Mouse (Mus musculus) hindbrain, postnatal 0 days (tissue): ENCODE measurements around the gene Ube2d1. TPM values are rescaled to one million over a fixed set of nuclear protein-coding genes. Genes with fewer than 3 reads are reported as not detected.

Experiments used
- ATAC-seq: fragments of 200-750 bp; cut with Nextera tagmentation; 2 replicates; pipeline ENCODE4 v1.8.0; 2017; ENCODE audit warnings: mild to moderate bottlenecking, moderate TSS enrichment, moderate library complexity
- DNase-seq: peaks from one replicate; pipeline ENCODE4 v3.0.0-alpha.2; 2015; ENCODE audit warnings: low spot score
- H3K27ac ChIP-seq: fragments of 300-500 bp; sonication (generic); 2 replicates; pipeline ENCODE4 v1.5.1; 2014; ENCODE audit warnings: mild to moderate bottlenecking
- H3K27me3 ChIP-seq: fragments of 300-500 bp; sonication (generic); 2 replicates; pipeline ENCODE4 v1.6.1; 2014; ENCODE audit warnings: low read length, mixed read lengths; ENCODE audit not compliant: insufficient read depth
- H3K36me3 ChIP-seq: fragments of 300-500 bp; sonication (generic); 2 replicates; pipeline ENCODE4 v1.6.1; 2014; ENCODE audit warnings: low read length, mixed read lengths; ENCODE audit not compliant: insufficient read depth
- H3K4me1 ChIP-seq: fragments of 300-500 bp; sonication (generic); 2 replicates; pipeline ENCODE4 v1.6.1; 2014; ENCODE audit warnings: antibody characterized with exemption, low read length, mixed read lengths; ENCODE audit not compliant: insufficient read depth
- H3K4me2 ChIP-seq: fragments of 300-500 bp; sonication (generic); 2 replicates; pipeline ENCODE4 v1.6.1; 2014; ENCODE audit warnings: low read depth, mild to moderate bottlenecking, low read length, moderate library complexity, mixed read lengths
- H3K4me3 ChIP-seq: fragments of 300-500 bp; sonication (generic); 2 replicates; pipeline ENCODE4 v1.5.1; 2014; ENCODE audit warnings: low read length
- H3K9ac ChIP-seq: fragments of 300-500 bp; sonication (generic); replicated peaks from 2 replicates; pipeline ENCODE4 v1.6.1; 2014; ENCODE audit warnings: mild to moderate bottlenecking, low read length, moderate library complexity, mixed read lengths
- H3K9me3 ChIP-seq: fragments of 300-500 bp; sonication (generic); 2 replicates; pipeline ENCODE4 v1.6.1; 2016; ENCODE audit warnings: low read length, mixed read lengths
- CTCF ChIP-seq: IDR thresholded peaks from 2 replicates; pipeline ENCODE4 v1.5.1; 2016; ENCODE audit warnings: antibody characterized with exemption, control low read depth, low read depth
- WGBS: fragments of 180-500 bp; shearing (Covaris S2); extraction: QIAGEN DNeasy Blood & Tissue Kit; methylation state at CpG from one replicate; pipeline ENCODE4 v1.1.7; 2014; 5-methylcytosine and 5-hydroxymethylcytosine counted together
- polyA plus RNA-seq: library from polyadenylated mRNA; unstranded; fragments of >200 nt; fragmentation: Nextera tagmentation; extraction: Ambion mirVana; gene quantifications from 2 replicates; pipeline ENCODE4 v1.2.1, GENCODE M21; 2015
- total RNA-seq: library from RNA; depleted of rRNA; stranded (reverse); fragments of >200 nt; gene quantifications from 2 replicates; pipeline ENCODE4 v1.2.3, GENCODE M21; 2014

Gene Ube2d1
- total and polyA plus RNA-seq, 2 experiments from 2014 or later = 58.8 to 145 TPM

- no peak for TF ChIP-seq CTCF
- ATAC-seq = no peak
- no peak overlapping the region for H3K9ac ChIP-seq
- H3K36me3 ChIP-seq = peaks cover 17% of the 10 kb centered on the region; the same call in 1 of the 2 replicates
- H3K4me1 ChIP-seq = no peaks in the 10 kb centered on the region
- H3K27me3 ChIP-seq = no peaks in the 10 kb centered on the region
- DNase-seq = no peak
- WGBS = 81% methylated on average over 4 of the region's 4 CpGs
- no peaks in the 10 kb centered on the region for H3K9me3 ChIP-seq
- H3K27ac ChIP-seq = no peak overlapping the region
- no peak overlapping the region for H3K4me3 ChIP-seq
- H3K4me2 ChIP-seq = no peak overlapping the region
Measured at GRCm38 (mm10) chr10:71253147-71253546, 31.9 kb downstream of the Ube2d1 start.

- ATAC-seq = no peak
- Histone ChIP-seq H3K9ac (no peak overlapping the region), H3K9me3 (no peaks in the 10 kb centered on the region), H3K4me3 (no peak overlapping the region), H3K4me2 (no peak overlapping the region), H3K27me3 (no peaks in the 10 kb centered on the region), H3K36me3 (peaks cover 17% of the 10 kb centered on the region; the same call in 1 of the 2 replicates), H3K4me1 (no peaks in the 10 kb centered on the region), H3K27ac (no peak overlapping the region)
- no peak for DNase-seq
- WGBS = 78% methylated on average over 5 of the region's 5 CpGs
- TF ChIP-seq CTCF = no peak
Measured at GRCm38 (mm10) chr10:71252421-71252820, 32.6 kb downstream of the Ube2d1 start.

- Histone ChIP-seq H3K4me1 (no peaks in the 10 kb centered on the region), H3K4me2 (no peak overlapping the region), H3K36me3 (peaks cover 17% of the 10 kb centered on the region; the same call in 1 of the 2 replicates), H3K4me3 (no peak overlapping the region), H3K27me3 (no peaks in the 10 kb centered on the region), H3K27ac (no peak overlapping the region), H3K9ac (no peak overlapping the region), H3K9me3 (no peaks in the 10 kb centered on the region)
- DNase-seq = no peak
- WGBS = 89% methylated on average over 5 of the region's 5 CpGs
- no peak for TF ChIP-seq CTCF
- ATAC-seq = no peak
Measured at GRCm38 (mm10) chr10:71251846-71252245, 33.2 kb downstream of the Ube2d1 start.

- Histone ChIP-seq H3K36me3 (peaks cover 12% of the 10 kb centered on the region; the same call in 1 of the 2 replicates), H3K4me2 (no peak overlapping the region), H3K27ac (no peak overlapping the region), H3K9ac (no peak overlapping the region), H3K4me1 (no peaks in the 10 kb centered on the region), H3K27me3 (no peaks in the 10 kb centered on the region), H3K4me3 (no peak overlapping the region), H3K9me3 (no peaks in the 10 kb centered on the region)
- DNase-seq = no peak
- no peak for TF ChIP-seq CTCF
- ATAC-seq = no peak
- WGBS = 91% methylated on average over 5 of the region's 5 CpGs
Measured at GRCm38 (mm10) chr10:71251256-71251655, 33.8 kb downstream of the Ube2d1 start.

GRCm38 (mm10) chr10:71250472-71250871, 34.6 kb downstream of the Ube2d1 start:
- H3K27ac ChIP-seq = no peak overlapping the region
- ATAC-seq (no peak), DNase-seq (no peak)
- WGBS = 81% methylated on average over 17 of the region's 17 CpGs
- H3K4me1 ChIP-seq = no peaks in the 10 kb centered on the region
- peaks cover 8% of the 10 kb centered on the region; the same call in 1 of the 2 replicates for H3K36me3 ChIP-seq
- no peak for TF ChIP-seq CTCF
- no peaks in the 10 kb centered on the region for H3K27me3 ChIP-seq
- no peak overlapping the region for H3K4me3 ChIP-seq
- H3K9me3 ChIP-seq = no peaks in the 10 kb centered on the region
- no peak overlapping the region for H3K9ac ChIP-seq
- no peak overlapping the region for H3K4me2 ChIP-seq

- no peak overlapping the region for H3K4me3 ChIP-seq
- no peak overlapping the region for H3K27ac ChIP-seq
- no peak for ATAC-seq
- H3K36me3 ChIP-seq = peaks cover 2% of the 10 kb centered on the region; the same call in 1 of the 2 replicates
- 78% methylated on average over 10 of the region's 10 CpGs for WGBS
- H3K27me3 ChIP-seq = no peaks in the 10 kb centered on the region
- DNase-seq = no peak
- H3K4me2 ChIP-seq = no peak overlapping the region
- H3K9me3 ChIP-seq = no peaks in the 10 kb centered on the region
- H3K4me1 ChIP-seq = no peaks in the 10 kb centered on the region
- H3K9ac ChIP-seq = no peak overlapping the region
- TF ChIP-seq CTCF = no peak
Measured at GRCm38 (mm10) chr10:71249086-71249880, 35.8 kb downstream of the Ube2d1 start.

GRCm38 (mm10) chr10:71246956-71247355, 38.1 kb downstream of the Ube2d1 start:
- H3K36me3 ChIP-seq = no peaks in the 10 kb centered on the region
- DNase-seq (no peak), ATAC-seq (no peak)
- no peak for TF ChIP-seq CTCF
- H3K9ac ChIP-seq = no peak overlapping the region
- H3K27me3 ChIP-seq = no peaks in the 10 kb centered on the region
- no peak overlapping the region for H3K4me2 ChIP-seq
- H3K9me3 ChIP-seq = no peaks in the 10 kb centered on the region
- H3K4me1 ChIP-seq = no peaks in the 10 kb centered on the region
- H3K4me3 ChIP-seq = no peak overlapping the region
- WGBS = 49% methylated on average over 7 of the region's 7 CpGs
- no peak overlapping the region for H3K27ac ChIP-seq
